Mouse (Mus musculus) megakaryocyte-erythroid progenitor cell, adult 5-6 weeks (primary cell): ENCODE results near the gene Gm20916. TPM values are rescaled to one million over a fixed set of nuclear protein-coding genes. Genes with fewer than 3 reads are reported as not detected.
"Not testable (repeated sequence)": the region's sequence is repeated elsewhere in the genome, so short reads cannot be mapped to it uniquely, and the experiment has no call there.

Experiments
- ATAC-seq: replicated peaks from 2 replicates; pipeline ENCODE4 v1.8.0; 2016; ENCODE audit warnings: mild to moderate bottlenecking, inconsistent platforms; ENCODE audit not compliant: severe bottlenecking, poor library complexity, low FRiP score, low TSS enrichment
- total RNA-seq, 2 experiments: library from RNA; stranded (forward) in 1 of 2; stranded (reverse) in 1 of 2; fragments of 200-1000, 215-1000 nt in 1 of 2; fragments of >200 nt in 1 of 2; fragmentation: Nextera tagmentation in 1 of 2; gene quantifications; 2 replicates each; pipeline ENCODE4 v1.2.3; 2014 to 2017

Gm20916 gene
- total RNA-seq (2014; fragmentation: Nextera tagmentation), result not detected in 2 replicates
- total RNA-seq (2017), result not detected in 2 replicates

GRCm38 (mm10) chrY:79319265-79319664 lies at the start of gene Gm20916:
Gene Gm20916 (plus strand): TSS chrY:79319565.
- ATAC-seq, result not testable (repeated sequence)

Other genes starting within 250 kb of the Gm20916 start
- gene Gm20917, start 168.4 kb upstream of the Gm20916 start, total RNA-seq (2014; fragmentation: Nextera tagmentation), result not detected in 2 replicates
- not detected in 2 replicates for gene Gm20917, start 168.4 kb upstream of the Gm20916 start, total RNA-seq (2017)